Mouse (Mus musculus): ENCODE data around the gene Exosc6. TPM values are rescaled to one million over a fixed set of nuclear protein-coding genes. Genes with fewer than 3 reads are reported as not detected.
"Not testable (repeated sequence)": the region's sequence is repeated elsewhere in the genome, so short reads cannot be mapped to it uniquely, and the experiment has no call there.

The Exosc6 gene
- total RNA-seq, 2 experiments from 2014 or later, result not detected

DNA sequence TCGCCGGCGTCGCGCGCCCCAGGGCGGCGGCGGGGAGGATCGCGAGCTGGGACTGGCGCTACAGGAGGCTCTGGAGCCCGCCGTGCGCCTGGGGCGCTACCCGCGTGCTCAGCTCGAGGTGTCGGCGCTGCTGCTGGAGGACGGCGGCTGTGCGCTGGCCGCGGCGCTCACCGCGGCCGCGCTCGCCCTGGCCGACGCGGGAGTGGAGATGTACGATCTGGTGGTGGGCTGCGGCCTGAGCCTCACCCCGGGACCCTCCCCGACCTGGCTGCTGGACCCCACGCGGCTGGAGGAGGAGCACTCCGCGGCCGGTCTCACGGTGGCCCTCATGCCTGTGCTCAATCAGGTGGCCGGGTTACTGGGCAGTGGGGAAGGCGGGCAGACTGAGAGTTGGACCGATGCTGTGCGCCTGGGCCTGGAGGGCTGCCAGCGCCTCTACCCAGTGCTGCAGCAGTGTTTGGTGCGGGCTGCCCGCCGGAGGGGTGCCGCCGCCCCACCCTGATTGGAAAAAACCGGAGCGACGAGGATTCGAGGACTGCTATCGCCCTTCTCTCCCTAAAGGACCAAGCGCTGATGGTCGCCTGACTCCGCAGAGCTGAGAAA is 653 bp downstream of the Exosc6 start:
- DNase-seq (ENCODE audit: low spot score in 2 of 2), result peak; percentile 43 to 50
- intact Hi-C loops (cut with DNase I), result no loop called here

GRCm38 (mm10) chr8:111058946-111059572 is 2.9 kb downstream of the Exosc6 start:
- no peak for DNase-seq (ENCODE audit: low spot score in 2 of 2)
- intact Hi-C loops (cut with DNase I), result no loop called here

DNA sequence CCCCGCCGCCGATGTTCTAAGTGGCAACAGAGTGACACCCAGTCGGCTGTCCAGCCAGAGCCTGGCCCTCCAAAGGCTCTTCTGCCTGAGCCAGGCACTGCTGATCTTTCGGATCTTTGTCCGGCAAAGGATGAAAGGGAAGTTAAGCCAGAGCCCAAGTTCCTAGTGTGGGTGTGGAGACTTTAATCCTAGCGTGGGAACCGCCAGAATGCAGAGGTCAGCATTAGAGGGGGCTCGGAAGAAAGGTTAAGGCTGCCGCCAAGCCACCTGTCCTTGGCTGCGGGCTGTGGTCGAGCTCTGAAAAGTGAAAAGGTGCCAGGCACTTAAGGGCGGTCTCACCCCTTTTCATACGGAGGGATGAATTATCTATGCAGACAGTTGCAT is 5.5 kb downstream of the Exosc6 start:
- intact Hi-C loops (cut with DNase I), result loop anchor here (2.0 kb wide), 1 partner anchor 31 kb away; the partner anchor contains the start of gene Clec18a
- DNase-seq (ENCODE audit: low spot score in 2 of 2), result no peak

- intact Hi-C loops (cut with DNase I), result loop anchor here (2.0 kb wide), 1 partner anchor 31 kb away; the partner anchor contains the start of gene Clec18a
- DNase-seq (ENCODE audit: low spot score in 2 of 2), result peak; percentile 91 to 94
Measured at GRCm38 (mm10) chr8:111062072-111062757, 6.1 kb downstream of the Exosc6 start.

GRCm38 (mm10) chr8:111062893-111063292 is 6.8 kb downstream of the Exosc6 start:
- intact Hi-C loops (cut with DNase I), result loop anchor here (2.0 kb wide), 1 partner anchor 30 kb away; the partner anchor contains the start of gene Clec18a

GRCm38 (mm10) chr8:111066308-111066707 is 10.2 kb downstream of the Exosc6 start:
- DNase-seq (ENCODE audit: low spot score in 2 of 2), result no peak
- intact Hi-C loops (cut with DNase I), result no loop called here

More at GRCm38 (mm10) chr8:111062893-111063292, 6.8 kb downstream of the Exosc6 start:
- no peak for DNase-seq (ENCODE audit: low spot score in 2 of 2)

GRCm38 (mm10) chr8:111067439-111067838 is 11.3 kb downstream of the Exosc6 start:
- intact Hi-C loops (cut with DNase I), result no loop called here
- no peak for DNase-seq (ENCODE audit: low spot score in 2 of 2)

DNA sequence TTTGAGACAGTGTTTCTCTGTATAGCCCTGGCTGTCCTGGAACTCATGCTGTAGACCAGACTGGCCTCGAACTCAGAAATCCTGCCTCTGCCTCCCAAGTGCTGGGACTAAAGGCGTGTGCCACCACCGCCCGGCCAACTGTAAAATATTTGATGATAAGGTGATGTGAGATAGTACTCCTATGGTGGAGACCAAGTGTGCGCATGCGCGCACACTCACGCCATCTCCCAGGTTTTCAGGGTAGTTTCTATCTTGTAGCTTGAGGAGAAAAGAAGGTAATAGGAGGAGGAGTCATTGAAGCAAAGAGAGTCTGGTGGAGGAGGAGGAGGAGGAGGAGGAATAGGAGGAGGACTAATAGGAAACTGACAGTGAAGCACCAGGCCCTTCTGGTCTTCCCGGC is 12.5 kb downstream of the Exosc6 start:
- intact Hi-C loops (cut with DNase I); DNase-seq (ENCODE audit: low spot score in 2 of 2): not testable (repeated sequence)

- peak; percentile 62 to 77 for DNase-seq (ENCODE audit: low spot score in 2 of 2)
- intact Hi-C loops (cut with DNase I), result no loop called here
Measured at GRCm38 (mm10) chr8:111075926-111076325, 19.8 kb downstream of the Exosc6 start.

DNA sequence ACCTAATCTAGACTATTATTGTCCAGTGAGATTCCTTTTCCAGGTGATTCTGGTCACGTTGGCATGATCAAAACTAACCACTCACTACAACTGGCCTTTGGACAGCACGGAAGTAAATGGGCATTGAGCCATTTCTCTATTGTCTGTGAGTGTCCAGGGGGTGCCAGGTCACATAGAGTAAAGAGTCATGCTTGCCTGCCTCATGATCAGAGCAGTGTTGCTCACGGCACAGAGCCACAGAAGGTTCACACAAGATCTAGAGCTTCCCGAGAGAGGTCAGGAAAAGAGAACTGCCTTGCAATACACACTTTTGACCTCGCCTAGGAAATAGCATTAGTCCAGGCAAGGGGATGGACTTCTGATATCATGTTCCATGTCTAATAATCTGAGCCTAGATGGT is 23.3 kb downstream of the Exosc6 start:
- intact Hi-C loops (cut with DNase I), result no loop called here
- no peak for DNase-seq (ENCODE audit: low spot score in 2 of 2)

- intact Hi-C loops (cut with DNase I), result no loop called here
Measured at GRCm38 (mm10) chr8:111079861-111080271, 23.7 kb downstream of the Exosc6 start.

GRCm38 (mm10) chr8:111081580-111082258 is 25.6 kb downstream of the Exosc6 start:
- DNase-seq (ENCODE audit: low spot score in 2 of 2), result no peak

More at GRCm38 (mm10) chr8:111079861-111080271, 23.7 kb downstream of the Exosc6 start:
- DNase-seq (ENCODE audit: low spot score in 2 of 2), result no peak

GRCm38 (mm10) chr8:111083936-111084335 is 27.8 kb downstream of the Exosc6 start:
- DNase-seq (ENCODE audit: low spot score in 2 of 2); intact Hi-C loops (cut with DNase I): not testable (repeated sequence)

More at GRCm38 (mm10) chr8:111081580-111082258, 25.6 kb downstream of the Exosc6 start:
- intact Hi-C loops (cut with DNase I), result no loop called here

- intact Hi-C loops (cut with DNase I), result loop anchor here (10.0 kb wide), 1 partner anchor 335 kb away; no protein-coding TSS in a partner anchor
- peak; percentile 52 to 65 for DNase-seq (ENCODE audit: low spot score in 2 of 2)
Measured at GRCm38 (mm10) chr8:111090126-111090525, 34.0 kb downstream of the Exosc6 start.

DNA sequence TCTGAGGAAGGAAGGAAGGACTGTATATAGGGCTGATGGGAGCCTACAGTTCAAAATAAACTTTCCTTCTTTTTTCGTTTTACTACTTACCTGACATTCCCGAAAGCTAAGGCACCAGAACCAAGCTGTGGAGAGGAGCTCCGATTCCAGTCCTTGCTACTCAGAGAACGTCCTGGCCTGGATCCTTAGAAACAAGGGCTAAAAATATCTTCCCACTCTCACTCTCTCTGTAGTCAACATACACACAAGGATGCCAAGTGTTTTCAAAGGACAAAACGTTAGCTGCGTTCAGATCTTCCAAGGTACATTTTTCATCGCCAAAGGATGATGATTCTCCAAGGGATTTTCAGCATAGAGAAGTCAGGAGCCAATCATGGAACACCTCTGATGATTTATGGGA is 35.6 kb downstream of the Exosc6 start:
- DNase-seq (ENCODE audit: low spot score in 2 of 2), result no peak
- intact Hi-C loops (cut with DNase I), result loop anchor here (2.0 to 10.0 kb wide), 2 partner anchors 29 to 337 kb away; no protein-coding TSS in a partner anchor

DNA sequence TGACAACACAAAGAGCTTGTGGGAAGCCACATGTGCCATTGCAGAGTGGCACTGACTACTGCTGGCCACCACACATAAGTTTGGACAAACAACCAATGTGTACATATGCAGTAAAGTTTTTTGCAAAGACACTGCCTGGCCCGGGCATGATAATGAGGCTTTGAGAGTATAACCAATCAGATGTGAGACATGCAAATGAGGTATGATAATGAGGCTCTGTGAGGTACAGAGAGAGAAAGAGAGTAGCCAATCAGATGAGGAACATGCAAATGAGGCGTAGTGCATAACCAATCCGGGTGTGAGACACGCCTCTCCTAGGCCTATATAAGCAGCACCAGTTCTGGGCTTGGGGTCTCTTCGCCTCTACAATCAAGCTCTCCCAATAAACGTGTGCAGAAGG is 36.2 kb downstream of the Exosc6 start, which contains the start of gene Clec18a:
Clec18a (minus strand) TSS at position 101 of the 400 bp plus-strand sequence.
- intact Hi-C loops (cut with DNase I), result loop anchor here (2.0 to 10.0 kb wide), 2 partner anchors 30 to 338 kb away; no protein-coding TSS in a partner anchor
- DNase-seq (ENCODE audit: low spot score in 2 of 2), result not testable (repeated sequence)

DNA sequence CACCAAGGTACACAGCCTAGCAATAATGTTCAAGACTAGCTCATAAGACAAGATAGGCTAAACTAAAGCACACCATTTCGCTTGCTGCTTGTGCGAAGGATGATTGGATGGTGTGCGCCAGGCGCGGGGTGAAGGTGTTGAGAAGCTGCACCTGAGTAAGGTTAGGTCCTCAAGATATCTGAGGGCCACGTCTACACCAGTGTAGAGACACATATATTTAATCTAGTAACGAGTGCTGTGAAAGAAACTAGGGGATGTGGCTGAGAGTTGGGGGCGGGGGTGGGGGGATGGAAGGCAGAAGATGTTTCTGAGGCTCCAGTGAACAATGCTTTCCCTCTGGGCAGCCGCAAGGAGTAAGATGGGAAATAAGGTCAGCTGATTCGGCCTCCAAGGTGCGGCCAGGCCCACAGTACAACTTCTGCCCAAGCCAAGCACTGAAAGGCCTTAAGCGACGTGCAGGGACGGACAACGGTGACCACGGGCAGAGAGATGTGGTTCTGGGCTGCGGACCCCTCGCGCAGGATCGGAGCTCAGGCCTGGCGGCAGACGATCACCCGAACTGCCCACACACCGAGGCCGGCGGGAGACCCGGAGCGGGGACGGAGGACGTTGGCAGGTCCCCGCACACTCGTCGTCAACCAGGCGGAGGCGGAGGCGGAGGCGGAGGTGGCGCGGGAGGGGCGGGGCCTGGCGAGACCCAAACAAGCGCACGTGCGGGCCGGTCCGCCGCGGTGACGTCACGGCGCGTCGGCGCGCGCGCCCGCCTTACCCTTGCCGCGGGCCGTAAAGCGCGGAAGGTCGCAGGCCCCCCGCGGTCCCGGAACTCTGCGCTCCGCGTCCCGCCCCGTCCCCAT is 38.0 kb downstream of the Exosc6 start, which contains the start of gene Pdpr:
Pdpr (plus strand) TSS at position 766 of the 854 bp plus-strand sequence.
- intact Hi-C loops (cut with DNase I), result loop anchor here (2.0 to 10.0 kb wide), 2 partner anchors 31 to 339 kb away; no protein-coding TSS in a partner anchor
- peak; percentile 90 to 92 for DNase-seq (ENCODE audit: low spot score in 2 of 2)

- intact Hi-C loops (cut with DNase I), result loop anchor here (10.0 kb wide), 1 partner anchor 340 kb away; no protein-coding TSS in a partner anchor
- peak in 1 of 2 experiments; percentile 25 for DNase-seq (ENCODE audit: low spot score in 2 of 2)
Measured at GRCm38 (mm10) chr8:111094719-111095302, 38.7 kb downstream of the Exosc6 start.

All from left cerebral cortex, postnatal 36 days (tissue).